Mouse (Mus musculus) neutrophil, adult 83 days (primary cell): ENCODE data around the gene Med31. TPM values are rescaled to one million over a fixed set of nuclear protein-coding genes. Genes with fewer than 3 reads are reported as not detected.

Experiments
- total RNA-seq, 2 experiments: library from RNA; stranded (reverse); gene quantifications; one replicate each; pipeline ENCODE4 v1.2.4; 2023

The Med31 gene
- total RNA-seq: 10 to 100 TPM; 30.6 to 33.7 TPM

GRCm38 (mm10) chr11:72215410-72215797, at the start of gene Med31:
Gene Med31, minus strand, starts transcription at chr11:72215592.

GRCm38 (mm10) chr11:72207204-72207833, 8.1 kb downstream of the Med31 start, which contains the start of the genes 4933427D14Rik and Txndc17:
Gene 4933427D14Rik, minus strand, starts transcription at chr11:72207459.
Gene Txndc17, plus strand, starts transcription at chr11:72207547.

GRCm38 (mm10) chr11:72206341-72207203, 8.8 kb downstream of the Med31 start, which contains the start of gene Gm43951:
Gene Gm43951, minus strand, starts transcription at chr11:72206840.

Other genes with a start within 250 kb of the Med31 start
- gene Aipl1, start 178.1 kb downstream of the Med31 start, total RNA-seq: under 1 TPM; 0.18 to 0.46 TPM
- 10 to 100 TPM; 22.7 to 27.2 TPM for gene Pimreg, start 173.6 kb downstream of the Med31 start, total RNA-seq
- under 1 TPM; 0.07 to 0.09 TPM for gene Pitpnm3, start 79.8 kb downstream of the Med31 start, total RNA-seq
- gene Gm43951, start 8.8 kb downstream of the Med31 start, total RNA-seq: under 1 TPM; 0.26 to 0.79 TPM
- 1 to 10 TPM; 6.8 to 7.9 TPM for gene 4933427D14Rik, start 8.1 kb downstream of the Med31 start, total RNA-seq
- gene Txndc17, start 8.0 kb downstream of the Med31 start, total RNA-seq: 10 to 100 TPM; 45.7 to 51.2 TPM
- gene Slc13a5, start 51.6 kb upstream of the Med31 start, total RNA-seq: 1 to 10 TPM; 1.2 to 1.8 TPM
- gene Xaf1, start 86.0 kb upstream of the Med31 start, total RNA-seq: 10 to 100 TPM; 16.2 to 16.9 TPM
- gene Fbxo39, start 98.9 kb upstream of the Med31 start, total RNA-seq: under 1 TPM in 1 of 2 experiments, not detected in 1; 0.24 TPM
- not detected for gene Tekt1, start 146.8 kb upstream of the Med31 start, total RNA-seq
- gene Smtnl2, start 196.1 kb upstream of the Med31 start, total RNA-seq: under 1 TPM; 0.18 to 0.24 TPM
- not detected for gene Ggt6, start 219.9 kb upstream of the Med31 start, total RNA-seq
- gene Mybbp1a, start 225.8 kb upstream of the Med31 start, total RNA-seq: 10 to 100 TPM; 33.5 to 37.5 TPM